Mouse (Mus musculus) thymus, adult 2 months (tissue): ENCODE measurements around the gene Plekhb2. TPM values are rescaled to one million over a fixed set of nuclear protein-coding genes. Genes with fewer than 3 reads are reported as not detected.

Source experiments
- DNase-seq: peaks from one replicate; pipeline ENCODE4 v3.0.0; 2021
- H3K27ac ChIP-seq: fragments of 200-500 bp; 2 replicates; pipeline ENCODE4 v1.5.1; 2012; ENCODE audit warnings: low read length, control low read depth; ENCODE audit not compliant: control insufficient read depth, insufficient read depth
- H3K27me3 ChIP-seq: fragments of 200-500 bp; 2 replicates; pipeline ENCODE4 v1.6.1; 2012; ENCODE audit warnings: mild to moderate bottlenecking, low read length, moderate library complexity, mixed read lengths; ENCODE audit not compliant: control insufficient read depth, insufficient read depth
- H3K36me3 ChIP-seq: fragments of 200-500 bp; 2 replicates; pipeline ENCODE4 v1.6.1; 2012; ENCODE audit warnings: mild to moderate bottlenecking, low read length, moderate library complexity; ENCODE audit not compliant: control insufficient read depth, insufficient read depth
- H3K4me1 ChIP-seq: fragments of 200-500 bp; replicated peaks from 2 replicates; pipeline ENCODE4 v1.6.1; 2012; ENCODE audit warnings: low read length; ENCODE audit not compliant: control insufficient read depth, insufficient read depth
- H3K4me3 ChIP-seq: fragments of 200-500 bp; 2 replicates; pipeline ENCODE4 v1.5.1; 2012; ENCODE audit warnings: mild to moderate bottlenecking, low read length, control low read depth, moderate library complexity; ENCODE audit not compliant: control insufficient read depth, insufficient read depth
- CTCF ChIP-seq: fragments of 200-500 bp; IDR thresholded peaks from 2 replicates; pipeline ENCODE4 v1.5.1; 2012; ENCODE audit warnings: mild to moderate bottlenecking, control low read depth, low read length, moderate library complexity, borderline replicate concordance; ENCODE audit not compliant: control insufficient read depth, poor library complexity, insufficient read depth; ENCODE audit errors: extremely low read depth
- POLR2A ChIP-seq: fragments of 200-500 bp; IDR thresholded peaks from 2 replicates; pipeline ENCODE4 v1.6.1; 2012; ENCODE audit warnings: mild to moderate bottlenecking, low read length, control low read depth, moderate library complexity; ENCODE audit not compliant: control insufficient read depth, poor library complexity, insufficient read depth; ENCODE audit errors: extremely low read depth
- WGBS: fragments of 180-500 bp; shearing (Covaris S2); methylation state at CpG from one replicate; pipeline ENCODE4 v1.1.7; 2018; 5-methylcytosine and 5-hydroxymethylcytosine counted together
- polyA plus RNA-seq: library from polyadenylated mRNA; depleted of rRNA; stranded (reverse); fragments of >200 nt; gene quantifications from 2 replicates; pipeline ENCODE4 v1.2.3, GENCODE M21; 2012

The Plekhb2 gene
- polyA plus RNA-seq, 1 experiment = 52.4 TPM

DNA sequence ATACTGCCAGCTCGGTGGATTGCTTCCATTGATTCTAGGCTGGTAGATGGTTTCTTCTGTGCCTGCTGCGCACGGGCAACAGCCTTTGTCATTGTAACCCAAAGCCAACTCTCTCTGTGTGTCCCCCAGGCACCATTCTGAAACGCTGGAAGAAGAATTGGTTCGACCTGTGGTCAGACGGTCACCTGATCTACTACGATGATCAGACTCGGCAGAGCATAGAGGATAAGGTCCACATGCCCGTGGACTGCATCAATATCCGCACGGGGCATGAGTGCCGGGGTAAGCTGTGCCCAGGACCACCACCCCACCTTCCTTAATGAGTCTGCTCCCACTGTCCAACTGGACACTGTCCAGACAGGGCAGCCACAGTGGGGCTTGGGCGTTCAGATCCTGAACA, 13.1 kb downstream of the Plekhb2 start:
- no peak for TF ChIP-seq CTCF
- no peak for TF ChIP-seq POLR2A
- Histone ChIP-seq H3K27ac (no peak overlapping the region), H3K4me3 (no peak overlapping the region), H3K36me3 (peaks cover 9% of the 10 kb centered on the region), H3K4me1 (no peaks in the 10 kb centered on the region), H3K27me3 (no peaks in the 10 kb centered on the region)
- DNase-seq = no peak
- WGBS = 98% methylated on average over 13 of the region's 13 CpGs

DNA sequence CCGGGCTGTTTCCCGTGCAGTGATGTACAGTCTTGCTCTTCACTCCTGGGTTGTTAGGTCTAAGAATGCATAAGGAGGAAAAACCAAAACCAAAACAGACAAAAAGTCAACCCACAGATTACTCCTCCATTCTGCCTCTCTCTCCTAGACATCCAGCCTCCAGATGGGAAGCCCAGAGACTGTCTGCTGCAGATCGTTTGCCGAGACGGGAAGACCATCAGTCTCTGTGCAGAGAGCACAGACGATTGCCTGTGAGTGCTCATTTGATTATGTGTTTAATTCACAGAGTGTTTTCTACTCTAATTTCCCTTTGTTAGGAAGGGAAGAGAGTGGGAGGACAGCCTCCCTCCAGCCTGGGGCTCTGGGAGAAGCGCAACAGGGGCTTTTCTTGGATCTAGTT, 13.5 kb downstream of the Plekhb2 start:
- no peak for TF ChIP-seq CTCF
- TF ChIP-seq POLR2A = no peak
- Histone ChIP-seq H3K36me3 (peaks cover 9% of the 10 kb centered on the region), H3K4me3 (no peak overlapping the region), H3K27ac (no peak overlapping the region), H3K4me1 (no peaks in the 10 kb centered on the region), H3K27me3 (no peaks in the 10 kb centered on the region)
- no peak for DNase-seq
- 97% methylated on average over 7 of the region's 7 CpGs for WGBS

DNA sequence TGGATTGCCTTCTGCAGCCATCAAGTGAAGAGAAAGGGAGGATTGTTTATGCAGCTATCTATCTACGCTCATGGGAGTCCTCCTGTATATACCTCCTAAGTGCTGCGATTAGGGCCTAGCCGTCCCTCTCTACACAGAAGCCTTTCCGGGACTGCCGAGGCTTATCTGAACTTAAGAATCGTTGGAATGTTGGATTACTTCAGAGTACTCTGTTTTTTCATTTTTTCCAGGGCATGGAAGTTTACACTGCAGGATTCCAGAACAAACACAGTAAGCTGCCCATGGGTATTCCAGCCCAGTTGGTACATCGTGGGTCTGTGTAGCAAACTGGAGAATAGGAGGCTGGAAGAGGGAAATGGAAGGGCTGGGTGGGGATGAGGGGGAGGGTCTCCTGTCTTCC, 14.5 kb downstream of the Plekhb2 start:
- H3K27ac ChIP-seq = no peak overlapping the region

DNA sequence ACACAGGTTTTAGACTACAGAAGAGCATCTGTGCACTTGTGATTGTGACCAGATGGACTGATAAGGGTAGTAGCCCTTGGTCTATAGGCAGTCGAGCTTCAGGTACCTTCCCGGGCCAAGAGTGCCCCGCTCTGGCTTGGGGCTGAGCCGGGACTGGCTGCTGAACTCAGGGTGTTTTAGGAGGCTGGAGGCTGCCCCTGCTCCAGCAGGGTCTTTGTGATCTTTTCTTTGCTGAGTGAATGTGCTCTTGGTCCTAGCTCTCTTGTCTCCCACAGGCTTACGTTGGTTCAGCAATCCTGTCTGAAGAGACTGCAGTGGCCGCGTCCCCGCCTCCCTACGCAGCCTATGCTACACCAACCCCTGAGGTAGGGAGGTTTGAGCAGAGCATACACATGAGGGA, 16.1 kb downstream of the Plekhb2 start:
- H3K27ac ChIP-seq = no peak overlapping the region
- H3K27me3 ChIP-seq = no peaks in the 10 kb centered on the region
- TF ChIP-seq POLR2A (no peak), CTCF (no peak)
- no peaks in the 10 kb centered on the region for H3K4me1 ChIP-seq
- H3K4me3 ChIP-seq = no peak overlapping the region
- H3K36me3 ChIP-seq = peaks cover 12% of the 10 kb centered on the region
- 96% methylated on average over 9 of the region's 9 CpGs for WGBS
- no peak for DNase-seq

More for the DNA sequence above, 14.5 kb downstream of the Plekhb2 start:
- H3K4me3 ChIP-seq = no peak overlapping the region
- H3K36me3 ChIP-seq = peaks cover 10% of the 10 kb centered on the region
- DNase-seq = no peak
- no peak for TF ChIP-seq POLR2A
- no peak for TF ChIP-seq CTCF
- WGBS = 96% methylated on average over 7 of the region's 7 CpGs
- H3K27me3 ChIP-seq = no peaks in the 10 kb centered on the region
- no peaks in the 10 kb centered on the region for H3K4me1 ChIP-seq

DNA sequence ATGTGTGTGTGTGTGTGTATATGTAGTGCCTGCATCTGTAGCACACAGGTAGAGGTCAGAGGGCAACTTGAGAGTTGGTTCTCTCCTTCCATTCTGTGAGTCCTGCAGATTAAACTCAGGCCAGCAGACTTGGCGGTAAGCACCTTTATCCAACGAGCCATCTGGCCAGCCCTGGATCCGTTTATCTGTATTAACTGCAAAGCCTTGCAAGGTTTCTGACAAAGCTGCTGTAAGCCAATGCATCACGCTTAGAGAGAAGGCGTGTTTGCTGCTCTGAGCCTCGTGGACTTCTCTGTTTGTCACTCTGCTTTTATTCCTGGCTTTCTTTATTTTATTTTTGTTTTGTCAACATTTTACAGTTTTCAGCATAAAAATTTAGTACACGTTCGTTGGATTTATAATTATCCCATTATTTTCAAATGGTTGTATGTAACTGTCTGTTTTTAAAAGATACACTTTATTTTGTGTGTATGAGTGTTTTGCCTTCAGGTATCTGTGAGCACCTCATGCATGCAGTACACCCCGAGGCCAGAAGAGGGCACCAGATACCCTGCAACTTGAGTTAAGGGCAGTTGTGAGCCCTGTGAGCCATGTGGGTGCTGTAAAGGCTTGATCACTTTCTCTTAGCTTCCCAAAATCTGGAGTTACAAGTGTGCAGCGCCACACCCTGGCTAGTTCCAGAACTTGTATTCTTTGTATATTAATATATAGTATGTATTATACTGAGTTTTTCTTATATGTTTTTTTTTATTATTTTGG, 17.2 kb downstream of the Plekhb2 start:
- TF ChIP-seq CTCF (peak; percentile 59; the same call in 1 of the 2 replicates), POLR2A (no peak)
- 75% methylated on average over 10 of the region's 10 CpGs for WGBS
- Histone ChIP-seq H3K4me1 (no peaks in the 10 kb centered on the region), H3K36me3 (peaks cover 12% of the 10 kb centered on the region), H3K27me3 (no peaks in the 10 kb centered on the region), H3K4me3 (no peak overlapping the region), H3K27ac (no peak overlapping the region)
- peak; percentile 95 for DNase-seq

DNA sequence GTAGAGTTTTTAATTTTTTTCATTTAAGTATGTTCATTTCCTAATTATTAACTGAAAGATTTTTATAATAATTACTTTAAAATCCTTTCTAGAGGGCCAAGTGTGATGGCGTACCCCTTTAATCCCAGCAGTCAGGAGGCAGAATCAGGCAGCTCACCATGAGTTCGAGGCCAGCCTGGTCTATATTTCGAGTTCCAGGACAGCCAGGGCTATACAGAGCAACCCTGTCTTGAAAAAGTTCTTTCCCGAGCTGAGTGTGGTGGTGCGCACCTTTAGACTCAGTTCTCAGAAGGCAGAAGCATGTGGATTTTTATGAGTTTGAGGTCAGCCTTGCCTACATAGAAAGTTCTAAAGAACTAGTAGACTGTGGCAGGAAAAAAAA, 17.8 kb downstream of the Plekhb2 start:
- TF ChIP-seq CTCF = no peak
- DNase-seq = no peak
- H3K36me3 ChIP-seq = peaks cover 12% of the 10 kb centered on the region
- no peak overlapping the region for H3K4me3 ChIP-seq
- H3K27me3 ChIP-seq = no peaks in the 10 kb centered on the region
- H3K27ac ChIP-seq = no peak overlapping the region
- WGBS = 96% methylated on average over 5 of the region's 5 CpGs
- no peaks in the 10 kb centered on the region for H3K4me1 ChIP-seq

DNA sequence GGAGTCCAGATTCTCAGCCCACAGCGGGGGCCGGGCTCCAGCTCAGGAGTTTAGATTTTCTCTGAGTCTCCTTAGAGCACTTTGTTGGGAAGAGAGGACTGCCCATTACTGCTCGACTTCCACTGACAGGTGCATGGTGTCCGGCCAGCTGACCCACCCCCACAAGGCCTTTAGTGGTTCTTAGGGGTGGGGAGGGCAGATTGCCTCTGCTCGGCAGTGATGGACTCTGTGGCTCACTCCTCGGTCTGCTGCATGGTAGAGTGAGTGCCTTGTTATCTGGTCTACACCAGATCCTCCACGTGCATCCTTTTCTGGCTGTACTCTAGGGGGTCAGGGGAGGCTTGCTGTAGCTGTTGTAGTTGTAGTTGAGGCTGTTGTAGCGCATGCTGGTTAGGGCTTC, 18.6 kb downstream of the Plekhb2 start:
- Histone ChIP-seq H3K27ac (no peak overlapping the region), H3K27me3 (no peaks in the 10 kb centered on the region), H3K36me3 (peaks cover 7% of the 10 kb centered on the region), H3K4me3 (no peak overlapping the region), H3K4me1 (no peaks in the 10 kb centered on the region)
- TF ChIP-seq POLR2A (no peak), CTCF (no peak)
- WGBS = 97% methylated on average over 8 of the region's 8 CpGs
- DNase-seq = no peak
